ENCODE assay signal across 8 mouse cellular contexts in genomic region chr14:76951450-76951849, GRCm38 (mm10).
A peak's percentile ranks its signal among the peaks of the same experiment; 100 is the strongest.
DNase-seq lines count a peak whose midpoint lies in the region; ATAC-seq and TF ChIP-seq lines count a peak whose summit lies in the region.
"Had no signal": no experiment of that assay in that cellular context is flagged by ENCODE, and none has a peak within 500 bp of the region (broad histone marks: within the 10 kb centered on the region; RNA-seq: fewer than 3 reads in every experiment).

No protein-coding gene starts in this region.

- no peaks in the 10 kb centered on the region for H3K79me2 ChIP-seq in myocyte (ENCODE audit: control insufficient read depth, insufficient read depth)

- DNase-seq in 3134 (ENCODE audit: extremely low read depth, insufficient read length, low spot score) (peak; percentile 76), 3T3-L1 (ENCODE audit: low read depth, low spot score) (peak; percentile 76)
- DNase-seq in kidney, postnatal 14 days = peak; percentile 33
- DNase-seq in natural killer cell, adult 2 months (ENCODE audit: low spot score in 2 of 2) = no peak

- peaks cover 19% of the 10 kb centered on the region; the same call in 1 of the 2 replicates for H3K4me1 ChIP-seq in embryonic facial prominence, embryonic 15.5 days

- 0 out of 2 replicates have a peak overlapping the region, but pooled peaks have one; percentile 19 for H3K27ac ChIP-seq in embryonic facial prominence, embryonic 15.5 days (replicated peaks)
- H3K27ac ChIP-seq: neural tube, embryonic 12.5 days had no signal

- no peaks in the 10 kb centered on the region for H3K36me3 ChIP-seq in embryonic facial prominence, embryonic 15.5 days
- H3K36me3 ChIP-seq in myocyte (ENCODE audit: control insufficient read depth, insufficient read depth) = no peaks in the 10 kb centered on the region
- H3K36me3 ChIP-seq: neural tube, embryonic 12.5 days had no signal

- no peaks in the 10 kb centered on the region for H3K27me3 ChIP-seq in embryonic facial prominence, embryonic 15.5 days
- H3K27me3 ChIP-seq in myocyte (ENCODE audit: control insufficient read depth, insufficient read depth, insufficient read length) = no peaks in the 10 kb centered on the region
- H3K27me3 ChIP-seq: neural tube, embryonic 12.5 days had no signal

- TF ChIP-seq POLR2A in myocyte (IDR thresholded peaks at IDR 0.05; ENCODE audit: insufficient read length, low read depth) = no peak

- ATAC-seq in embryonic facial prominence, embryonic 15.5 days (ENCODE audit: insufficient number of reproducible peaks, low FRiP score, low TSS enrichment, low read depth) = no peak
- ATAC-seq in inflammation-experienced regulatory T-cells, adult 6 months = no peak

- no peak overlapping the region for H3K4me2 ChIP-seq in embryonic facial prominence, embryonic 15.5 days (replicated peaks)
- peak overlapping the region; percentile 71 for H3K4me2 ChIP-seq in myocyte (ENCODE audit: low read depth)
- H3K4me2 ChIP-seq: neural tube, embryonic 12.5 days had no signal

- no peaks in the 10 kb centered on the region for H3K9me3 ChIP-seq in embryonic facial prominence, embryonic 15.5 days (replicated peaks)
- H3K9me3 ChIP-seq: neural tube, embryonic 12.5 days had no signal

- H3ac ChIP-seq in myocyte (ENCODE audit: control insufficient read depth, insufficient read length) = no peak overlapping the region

- H3K9ac ChIP-seq in embryonic facial prominence, embryonic 15.5 days = no peak overlapping the region
- H3K9ac ChIP-seq: neural tube, embryonic 12.5 days had no signal

- H3K4me3 ChIP-seq in embryonic facial prominence, embryonic 15.5 days (replicated peaks) = no peak overlapping the region
- H3K4me3 ChIP-seq in myocyte = no peak overlapping the region
- H3K4me3 ChIP-seq: neural tube, embryonic 12.5 days had no signal

- 40% methylated on average over 4 of the region's 4 CpGs for WGBS in embryonic facial prominence, embryonic 15.5 days

TF ChIP-seq in myocyte, 11 proteins besides CTCF, POLR2A, EP300 and RAD21:
- TF ChIP-seq USF1 (IDR thresholded peaks at IDR 0.05; ENCODE audit: low read depth) (peak; percentile 75), POLR2AphosphoS2 (IDR thresholded peaks at IDR 0.05; ENCODE audit: insufficient read length, low read depth) (no peak), SRF (IDR thresholded peaks at IDR 0.05; ENCODE audit: control insufficient read depth, insufficient read length, low read depth) (no peak), E2F4 (IDR thresholded peaks at IDR 0.05; ENCODE audit: insufficient read depth) (no peak), MYOD1 (IDR thresholded peaks at IDR 0.05; ENCODE audit: control insufficient read depth in 1 of 3, insufficient read length in 2 of 3, low read depth in 2 of 3) (peak; percentile 56 to 88 (median 74)), MAX (IDR thresholded peaks at IDR 0.05; ENCODE audit: low read depth) (no peak), CEBPB (IDR thresholded peaks at IDR 0.05; ENCODE audit: insufficient read depth, poor library complexity, severe bottlenecking) (peak; percentile 92), TCF3 (IDR thresholded peaks at IDR 0.05; ENCODE audit: insufficient read length, low read depth) (peak; percentile 3), MYOG (IDR thresholded peaks at IDR 0.05; ENCODE audit: control insufficient read depth in 1 of 3, insufficient read depth in 1 of 3, insufficient read length in 2 of 3, low read depth in 2 of 3) (peak in 2 of 3 experiments; percentile 80 to 87), REST (IDR thresholded peaks at IDR 0.05; ENCODE audit: insufficient read depth, insufficient read length) (no peak), TCF12 (IDR thresholded peaks at IDR 0.05; ENCODE audit: insufficient read depth, poor library complexity, severe bottlenecking) (peak; percentile 85)

Comparison
In these comparisons a context has a peak if more than half of its experiments do, and no peak if none do; other contexts are left out.
1. DNase-seq: peak in 3134 (single experiment), 3T3-L1 (single experiment) and kidney, postnatal 14 days (single experiment); none in natural killer cell, adult 2 months (0 of 2).